In the genomic region with DNA sequence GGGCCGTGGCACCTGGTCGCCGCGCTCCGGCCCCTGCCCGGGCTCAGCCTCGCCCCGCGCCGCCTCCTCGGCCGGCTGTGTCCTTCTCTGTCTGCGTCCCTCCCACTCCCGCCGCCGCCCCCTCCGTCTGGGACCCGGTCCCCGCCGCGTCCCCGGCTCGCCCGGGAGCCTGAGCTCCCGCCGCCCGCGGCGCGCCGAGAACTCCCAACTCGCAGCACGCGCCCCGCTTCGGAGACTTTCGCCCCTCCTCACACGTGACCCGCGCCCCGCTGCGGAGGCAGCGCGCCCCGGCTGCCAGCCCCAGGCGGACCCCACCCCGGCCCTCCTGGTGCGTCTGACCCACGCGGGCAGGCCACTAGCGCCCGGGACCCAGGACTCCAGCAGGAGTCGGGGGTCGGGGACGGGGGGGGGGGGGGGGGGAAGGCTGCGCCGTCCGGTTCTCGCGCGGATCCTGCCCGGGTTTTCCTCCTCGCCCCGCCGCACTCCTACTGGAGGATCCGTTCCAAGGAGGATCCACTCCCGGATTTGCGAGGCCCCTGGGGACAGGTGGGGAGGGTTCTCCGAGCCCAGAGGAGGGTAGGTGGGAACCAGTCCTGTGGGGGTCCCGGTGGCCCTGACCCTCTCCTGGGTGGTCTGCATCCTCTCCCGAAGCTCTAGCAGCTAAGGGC, we compare ENCODE assay signal across 8 mouse cellular contexts. TPM values are rescaled to one million over a fixed set of nuclear protein-coding genes. Genes with fewer than 3 reads are reported as not detected.
DNase-seq lines count a peak whose midpoint lies in the region; ATAC-seq and TF ChIP-seq lines count a peak whose summit lies in the region.

No protein-coding gene starts in this region.

- H3K27me3 ChIP-seq in forebrain, embryonic 10.5 days (ENCODE audit: poor library complexity, severe bottlenecking), result peaks cover 100% of the 10 kb centered on the region
- H3K27me3 ChIP-seq in heart, postnatal 0 days (ENCODE audit: control insufficient read depth, insufficient read depth, low read length), result peaks cover 78% of the 10 kb centered on the region
- H3K27me3 ChIP-seq in lung, embryonic 15.5 days, result peaks cover 98% of the 10 kb centered on the region

- TF ChIP-seq EP300 in heart, postnatal 0 days (IDR thresholded peaks at IDR 0.05; ENCODE audit: low read depth), result no peak

- H3K4me3 ChIP-seq in forebrain, embryonic 10.5 days, result peak overlapping the region; percentile 69
- H3K4me3 ChIP-seq in heart, postnatal 0 days (ENCODE audit: low read depth, low read length), result peak overlapping the region; percentile 63
- peak overlapping the region; percentile 68 for H3K4me3 ChIP-seq in layer of hippocampus, adult 2 months
- H3K4me3 ChIP-seq in lung, embryonic 15.5 days, result peak overlapping the region; percentile 61

- H3K9ac ChIP-seq in heart, postnatal 0 days (replicated peaks; ENCODE audit: low read depth, low read length), result peak overlapping the region; percentile 46
- H3K9ac ChIP-seq in lung, embryonic 15.5 days, result peak overlapping the region; percentile 56

- peak; percentile 96 for DNase-seq in heart, adult 11 months
- DNase-seq in heart, postnatal 25 days (ENCODE audit: low spot score), result no peak
- peak; percentile 80 for DNase-seq in forebrain, embryonic 10.5 days (ENCODE audit: extremely low spot score, low spot score)
- no peak for DNase-seq in heart, postnatal 0 days (ENCODE audit: low spot score)
- DNase-seq in layer of hippocampus, adult 2 months (ENCODE audit: low spot score in 2 of 2), result peak; percentile 75 to 84
- peak; percentile 61 for DNase-seq in retina, postnatal 7 days (ENCODE audit: low read depth, low spot score)
- DNase-seq in adipocyte (ENCODE audit: low spot score), result no peak

- intact Hi-C loops in heart, postnatal 25 days (cut with DNase I), result no loop called here

- no peaks in the 10 kb centered on the region for H3K9me3 ChIP-seq in forebrain, embryonic 10.5 days
- H3K9me3 ChIP-seq in heart, postnatal 0 days (replicated peaks; ENCODE audit: control insufficient read depth, low read length), result no peaks in the 10 kb centered on the region
- no peaks in the 10 kb centered on the region for H3K9me3 ChIP-seq in lung, embryonic 15.5 days

- H3K27ac ChIP-seq in forebrain, embryonic 10.5 days, result peak overlapping the region; percentile 79
- no peak overlapping the region for H3K27ac ChIP-seq in heart, postnatal 0 days (ENCODE audit: low read depth)
- H3K27ac ChIP-seq in layer of hippocampus, adult 2 months, result peak overlapping the region; percentile 94
- no peak overlapping the region for H3K27ac ChIP-seq in lung, embryonic 15.5 days

- TF ChIP-seq CTCF in heart, postnatal 0 days (IDR thresholded peaks at IDR 0.05; ENCODE audit: low read depth), result no peak
- TF ChIP-seq CTCF in layer of hippocampus, adult 2 months (conservative IDR thresholded peaks at IDR 0.05), result no peak

- peak; percentile 62 for ATAC-seq in heart, postnatal 0 days (ENCODE audit: insufficient read depth, low read depth)
- ATAC-seq in lung, embryonic 15.5 days (ENCODE audit: borderline replicate concordance, extremely low read depth, low FRiP score, low TSS enrichment), result peak; percentile 36; the same call in 1 of the 2 replicates

- no peaks in the 10 kb centered on the region for H3K36me3 ChIP-seq in forebrain, embryonic 10.5 days (replicated peaks)
- no peaks in the 10 kb centered on the region for H3K36me3 ChIP-seq in heart, postnatal 0 days (replicated peaks; ENCODE audit: control insufficient read depth, insufficient read depth, low read length)
- no peaks in the 10 kb centered on the region for H3K36me3 ChIP-seq in lung, embryonic 15.5 days

- H3K4me1 ChIP-seq in forebrain, embryonic 10.5 days, result peaks cover 44% of the 10 kb centered on the region
- H3K4me1 ChIP-seq in heart, postnatal 0 days (ENCODE audit: control insufficient read depth, insufficient read depth), result peaks cover 17% of the 10 kb centered on the region
- peaks cover 16% of the 10 kb centered on the region for H3K4me1 ChIP-seq in lung, embryonic 15.5 days

- under 1% methylated on average over 60 of the region's 71 CpGs for WGBS in forebrain, embryonic 10.5 days
- WGBS in heart, postnatal 0 days, result 2% methylated on average over 46 of the region's 71 CpGs
- WGBS in lung, embryonic 15.5 days, result 1% methylated on average over 65 of the region's 71 CpGs

- peak overlapping the region; percentile 99 for H3K4me2 ChIP-seq in heart, postnatal 0 days (ENCODE audit: low read depth, low read length)
- peak overlapping the region; percentile 97 for H3K4me2 ChIP-seq in lung, embryonic 15.5 days

RNA-seq across cellular contexts. Expression of a gene that starts 0.7 kb away (rescaled TPM):
- total RNA-seq in heart, postnatal 25 days (2021), result not detected
- not detected in 2 replicates for polyA plus RNA-seq in forebrain, embryonic 10.5 days (2016; fragmentation: Nextera tagmentation; extraction: Ambion mirVana)
- 3.6 and 7.7 TPM in 2 replicates for total RNA-seq in heart, postnatal 0 days (2014; rRNA removed; ENCODE audit: low replicate concordance)
- polyA plus RNA-seq in heart, postnatal 0 days (2015; fragmentation: Nextera tagmentation; extraction: Ambion mirVana), result 0.10 and 0.12 TPM in 2 replicates
- 10 to 100 TPM; 85.5 to 88.6 TPM for total RNA-seq in layer of hippocampus, adult 2 months (2021)
- polyA plus RNA-seq in lung, embryonic 15.5 days (2015; fragmentation: Nextera tagmentation; extraction: Ambion mirVana), result 0.09 TPM in 1 of 2 replicates, not detected in the other

RNA-seq across cellular contexts. Expression of a gene that starts 10.5 kb away (rescaled TPM):
- total RNA-seq in heart, postnatal 25 days (2021), result 1 to 10 TPM; 7.6 to 8.2 TPM
- 7.4 and 7.5 TPM in 2 replicates for polyA plus RNA-seq in forebrain, embryonic 10.5 days (2016; fragmentation: Nextera tagmentation; extraction: Ambion mirVana)
- 51.4 and 54.0 TPM in 2 replicates for total RNA-seq in heart, postnatal 0 days (2014; rRNA removed; ENCODE audit: low replicate concordance)
- 48.3 and 50.1 TPM in 2 replicates for polyA plus RNA-seq in heart, postnatal 0 days (2015; fragmentation: Nextera tagmentation; extraction: Ambion mirVana)
- total RNA-seq in layer of hippocampus, adult 2 months (2021), result under 1 TPM in 1 of 2 experiments, not detected in 1; 0.51 TPM
- polyA plus RNA-seq in lung, embryonic 15.5 days (2015; fragmentation: Nextera tagmentation; extraction: Ambion mirVana), result 89.6 and 91.0 TPM in 2 replicates

RNA-seq across cellular contexts. Expression of a gene that starts 40.8 kb away (rescaled TPM):
- total RNA-seq in heart, postnatal 25 days (2021), result 100 to 1,000 TPM in 1 of 2 experiments, 10 to 100 TPM in 1; 96.7 to 105 TPM
- 43.7 and 48.9 TPM in 2 replicates for polyA plus RNA-seq in forebrain, embryonic 10.5 days (2016; fragmentation: Nextera tagmentation; extraction: Ambion mirVana)
- 163 and 223 TPM in 2 replicates for total RNA-seq in heart, postnatal 0 days (2014; rRNA removed; ENCODE audit: low replicate concordance)
- polyA plus RNA-seq in heart, postnatal 0 days (2015; fragmentation: Nextera tagmentation; extraction: Ambion mirVana), result 13.7 and 14.9 TPM in 2 replicates
- 100 to 1,000 TPM; 322 to 329 TPM for total RNA-seq in layer of hippocampus, adult 2 months (2021)
- 48.3 and 53.9 TPM in 2 replicates for polyA plus RNA-seq in lung, embryonic 15.5 days (2015; fragmentation: Nextera tagmentation; extraction: Ambion mirVana)

RNA-seq across cellular contexts. Expression of a gene that starts 50.4 kb away (rescaled TPM):
- 10 to 100 TPM; 48.4 to 54.0 TPM for total RNA-seq in heart, postnatal 25 days (2021)
- polyA plus RNA-seq in forebrain, embryonic 10.5 days (2016; fragmentation: Nextera tagmentation; extraction: Ambion mirVana), result 117 and 123 TPM in 2 replicates
- 167 and 193 TPM in 2 replicates for total RNA-seq in heart, postnatal 0 days (2014; rRNA removed; ENCODE audit: low replicate concordance)
- 55.5 and 61.5 TPM in 2 replicates for polyA plus RNA-seq in heart, postnatal 0 days (2015; fragmentation: Nextera tagmentation; extraction: Ambion mirVana)
- 100 to 1,000 TPM; 104 to 108 TPM for total RNA-seq in layer of hippocampus, adult 2 months (2021)
- polyA plus RNA-seq in lung, embryonic 15.5 days (2015; fragmentation: Nextera tagmentation; extraction: Ambion mirVana), result 97.2 and 99.0 TPM in 2 replicates

Comparison
In these comparisons a context has a peak if more than half of its experiments do, and no peak if none do; other contexts are left out.
1. DNase-seq: peak in heart, adult 11 months (single experiment), forebrain, embryonic 10.5 days (single experiment), layer of hippocampus, adult 2 months (2 of 2) and retina, postnatal 7 days (single experiment); none in heart, postnatal 25 days (single experiment), heart, postnatal 0 days (single experiment) and adipocyte (single experiment).
2. H3K27ac ChIP-seq: peak in forebrain, embryonic 10.5 days (single experiment) and layer of hippocampus, adult 2 months (single experiment); none in heart, postnatal 0 days (single experiment) and lung, embryonic 15.5 days (single experiment).
3. RNA of a gene that starts 10.5 kb away (total RNA-seq): 51.4 to 54.0 TPM in heart, postnatal 0 days and 7.6 to 8.2 TPM in heart, postnatal 25 days; 0.51 TPM in layer of hippocampus, adult 2 months; every median in the first group is over 4 times any median in the second.
4. Peak in every context shown above with its lines, with median percentiles within 50 percentile points of each other: H3K4me3 ChIP-seq.